In the genomic region with DNA sequence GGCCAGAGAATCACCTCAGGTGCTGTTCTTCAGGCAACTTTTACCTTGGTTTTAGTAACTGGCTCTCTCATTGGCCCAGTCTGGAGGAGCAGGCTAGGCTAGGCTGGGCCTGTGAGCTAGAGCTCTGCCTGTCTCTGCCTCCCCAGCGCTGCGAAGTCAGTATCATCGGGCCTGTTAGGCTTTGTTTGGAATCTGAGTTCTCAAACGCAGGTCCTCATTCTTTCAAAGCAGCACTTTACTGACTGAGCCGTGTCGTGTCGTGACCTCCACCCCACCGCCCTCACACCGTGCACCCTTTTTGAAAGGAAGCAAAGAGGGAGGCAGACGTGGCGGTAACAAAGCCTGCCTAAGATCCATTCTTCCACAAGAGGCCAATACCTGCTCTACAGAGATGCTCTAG, we compare ENCODE assay signal across 8 mouse cellular contexts. TPM values are rescaled to one million over a fixed set of nuclear protein-coding genes. Genes with fewer than 3 reads are reported as not detected.
DNase-seq lines count a peak whose midpoint lies in the region; ATAC-seq and TF ChIP-seq lines count a peak whose summit lies in the region.

No protein-coding gene starts in this region.

- no peak for DNase-seq in lung, embryonic 14.5 days
- DNase-seq in lung, postnatal 36 days, result no peak
- DNase-seq in ovary, postnatal 36 days (ENCODE audit: low spot score), result no peak
- no peak for DNase-seq in urinary bladder, adult 18-20 months (ENCODE audit: low spot score in 2 of 2)
- DNase-seq in embryo, embryonic 10 days (ENCODE audit: low spot score), result no peak

- H3K9ac ChIP-seq in lung, embryonic 14.5 days, result peak overlapping the region; percentile 56
- H3K9ac ChIP-seq in embryonic facial prominence, embryonic 13.5 days, result peak overlapping the region; percentile 70
- H3K9ac ChIP-seq in intestine, embryonic 15.5 days, result peak overlapping the region; percentile 23; the same call in 1 of the 2 replicates

- H3ac ChIP-seq in myocyte (ENCODE audit: control insufficient read depth, insufficient read length), result peak overlapping the region; percentile 35

- peak overlapping the region; percentile 85 for H3K4me2 ChIP-seq in lung, embryonic 14.5 days
- peak overlapping the region; percentile 92 for H3K4me2 ChIP-seq in embryonic facial prominence, embryonic 13.5 days
- H3K4me2 ChIP-seq in intestine, embryonic 15.5 days (replicated peaks), result peak overlapping the region; percentile 60
- peak overlapping the region; percentile 77 for H3K4me2 ChIP-seq in myocyte (ENCODE audit: low read depth)

- peak overlapping the region; percentile 98 for H3K4me3 ChIP-seq in lung, embryonic 14.5 days (ENCODE audit: low read depth, low read length)
- peak overlapping the region; percentile 99 for H3K4me3 ChIP-seq in embryonic facial prominence, embryonic 13.5 days
- H3K4me3 ChIP-seq in intestine, embryonic 15.5 days (replicated peaks), result peak overlapping the region; percentile 91
- H3K4me3 ChIP-seq in myocyte, result peak overlapping the region; percentile 99

- no peak for ATAC-seq in lung, embryonic 14.5 days (ENCODE audit: insufficient read depth)
- no peak for ATAC-seq in embryonic facial prominence, embryonic 13.5 days (ENCODE audit: insufficient number of reproducible peaks, insufficient read depth, low FRiP score, low TSS enrichment, low read depth)
- no peak for ATAC-seq in intestine, embryonic 15.5 days

- TF ChIP-seq POLR2A in myocyte (IDR thresholded peaks at IDR 0.05; ENCODE audit: insufficient read length, low read depth), result no peak

- no peaks in the 10 kb centered on the region; the same call in 1 of the 2 replicates for H3K4me1 ChIP-seq in lung, embryonic 14.5 days (ENCODE audit: insufficient read depth)
- peaks cover 24% of the 10 kb centered on the region for H3K4me1 ChIP-seq in embryonic facial prominence, embryonic 13.5 days
- peaks cover 7% of the 10 kb centered on the region for H3K4me1 ChIP-seq in intestine, embryonic 15.5 days (replicated peaks)

- no peaks in the 10 kb centered on the region for H3K27me3 ChIP-seq in lung, embryonic 14.5 days (ENCODE audit: insufficient read depth, low read length)
- H3K27me3 ChIP-seq in embryonic facial prominence, embryonic 13.5 days, result no peaks in the 10 kb centered on the region
- no peaks in the 10 kb centered on the region for H3K27me3 ChIP-seq in intestine, embryonic 15.5 days (replicated peaks)
- H3K27me3 ChIP-seq in myocyte (ENCODE audit: control insufficient read depth, insufficient read depth, insufficient read length), result no peaks in the 10 kb centered on the region

- peak overlapping the region; percentile 87 for H3K27ac ChIP-seq in lung, embryonic 14.5 days (ENCODE audit: low read depth)
- peak overlapping the region; percentile 76 for H3K27ac ChIP-seq in embryonic facial prominence, embryonic 13.5 days
- H3K27ac ChIP-seq in intestine, embryonic 15.5 days, result peak overlapping the region; percentile 56

- H3K79me2 ChIP-seq in myocyte (ENCODE audit: control insufficient read depth, insufficient read depth), result peaks cover 37% of the 10 kb centered on the region

- H3K36me3 ChIP-seq in lung, embryonic 14.5 days (ENCODE audit: insufficient read depth), result no peaks in the 10 kb centered on the region
- peaks cover 5% of the 10 kb centered on the region; the same call in 1 of the 2 replicates for H3K36me3 ChIP-seq in embryonic facial prominence, embryonic 13.5 days
- H3K36me3 ChIP-seq in intestine, embryonic 15.5 days, result no peaks in the 10 kb centered on the region
- H3K36me3 ChIP-seq in myocyte (ENCODE audit: control insufficient read depth, insufficient read depth), result no peaks in the 10 kb centered on the region

- peaks cover 2% of the 10 kb centered on the region; the same call in 1 of the 2 replicates for H3K9me3 ChIP-seq in lung, embryonic 14.5 days (ENCODE audit: low read depth, low read length)
- peaks cover 4% of the 10 kb centered on the region; the same call in 1 of the 2 replicates for H3K9me3 ChIP-seq in embryonic facial prominence, embryonic 13.5 days
- H3K9me3 ChIP-seq in intestine, embryonic 15.5 days, result no peaks in the 10 kb centered on the region

- no peak for TF ChIP-seq CTCF in lung, embryonic 14.5 days (IDR thresholded peaks at IDR 0.05; ENCODE audit: low read depth)

- WGBS in lung, embryonic 14.5 days, result 39% methylated on average over 11 of the region's 11 CpGs
- WGBS in embryonic facial prominence, embryonic 13.5 days, result 51% methylated on average over 11 of the region's 11 CpGs
- WGBS in intestine, embryonic 15.5 days, result 49% methylated on average over 11 of the region's 11 CpGs

TF ChIP-seq in myocyte, 11 proteins besides CTCF, POLR2A, EP300 and RAD21:
- no peak for TF ChIP-seq MYOG (IDR thresholded peaks at IDR 0.05; ENCODE audit: control insufficient read depth in 1 of 3, insufficient read depth in 1 of 3, insufficient read length in 2 of 3, low read depth in 2 of 3)
- no peak for TF ChIP-seq USF1 (IDR thresholded peaks at IDR 0.05; ENCODE audit: low read depth)
- no peak for TF ChIP-seq TCF3 (IDR thresholded peaks at IDR 0.05; ENCODE audit: insufficient read length, low read depth)
- no peak for TF ChIP-seq SRF (IDR thresholded peaks at IDR 0.05; ENCODE audit: control insufficient read depth, insufficient read length, low read depth)
- no peak for TF ChIP-seq REST (IDR thresholded peaks at IDR 0.05; ENCODE audit: insufficient read depth, insufficient read length)
- no peak for TF ChIP-seq MAX (IDR thresholded peaks at IDR 0.05; ENCODE audit: low read depth)
- TF ChIP-seq POLR2AphosphoS2 (IDR thresholded peaks at IDR 0.05; ENCODE audit: insufficient read length, low read depth), result no peak
- no peak for TF ChIP-seq CEBPB (IDR thresholded peaks at IDR 0.05; ENCODE audit: insufficient read depth, poor library complexity, severe bottlenecking)
- TF ChIP-seq TCF12 (IDR thresholded peaks at IDR 0.05; ENCODE audit: insufficient read depth, poor library complexity, severe bottlenecking), result no peak
- TF ChIP-seq MYOD1 (IDR thresholded peaks at IDR 0.05; ENCODE audit: control insufficient read depth in 1 of 3, insufficient read length in 2 of 3, low read depth in 2 of 3), result no peak
- TF ChIP-seq E2F4 (IDR thresholded peaks at IDR 0.05; ENCODE audit: insufficient read depth), result no peak

RNA-seq across cellular contexts. Expression of a gene that starts 0.9 kb away (rescaled TPM):
- 96.3 and 101 TPM in 2 replicates for polyA plus RNA-seq in lung, embryonic 14.5 days (2014; fragmentation: Nextera tagmentation; extraction: Ambion mirVana)
- polyA plus RNA-seq in embryonic facial prominence, embryonic 13.5 days (2015; fragmentation: Nextera tagmentation; extraction: Ambion mirVana), result 118 and 142 TPM in 2 replicates
- polyA plus RNA-seq in intestine, embryonic 15.5 days (2015; fragmentation: Nextera tagmentation; extraction: Ambion mirVana), result 92.5 and 115 TPM in 2 replicates
- polyA plus RNA-seq in myocyte (2012; fragmentation: generic; extraction: Trizol), result 62.0 TPM
